Mouse (Mus musculus) duodenum, adult 2 months (tissue): ENCODE measurements around the gene Gm20388. TPM values are rescaled to one million over a fixed set of nuclear protein-coding genes. Genes with fewer than 3 reads are reported as not detected.

Source experiments
- polyA plus RNA-seq: library from polyadenylated mRNA; depleted of rRNA; stranded (reverse); fragments of >200 nt; gene quantifications from 2 replicates; pipeline ENCODE4 v1.2.3, GENCODE M21; 2012; ENCODE audit warnings: low replicate concordance

Gm20388 gene
- polyA plus RNA-seq, 1 experiment, result 43.1 TPM

GRCm38 (mm10) chr8:122443262-122444006 lies 2532.8 kb downstream of the Gm20388 start, which contains the start of gene Mvd:
Gene Mvd (minus strand): TSS chr8:122443422.

GRCm38 (mm10) chr8:122460524-122461472 lies 2550.2 kb downstream of the Gm20388 start, which contains the start of gene Snai3:
Gene Snai3 (minus strand): TSS chr8:122460733.

GRCm38 (mm10) chr8:122475580-122476320 lies 2565.1 kb downstream of the Gm20388 start, which contains the start of the genes Rnf166 and Ctu2:
Gene Rnf166 (minus strand): TSS chr8:122476064.
Gene Ctu2 (plus strand): TSS chr8:122476143.

GRCm38 (mm10) chr8:122551265-122552051 lies 2640.8 kb downstream of the Gm20388 start, which contains the start of gene Piezo1:
Gene Piezo1 (minus strand): TSS chr8:122551329.

GRCm38 (mm10) chr8:122567361-122568108 lies 2656.9 kb downstream of the Gm20388 start, which contains the start of gene Cdt1:
Gene Cdt1 (plus strand): TSS chr8:122568015.

GRCm38 (mm10) chr8:122576648-122577022 lies 2666.0 kb downstream of the Gm20388 start, which contains the start of gene Aprt:
Gene Aprt (minus strand): TSS chr8:122576909.

GRCm38 (mm10) chr8:122611295-122612133 lies 2700.9 kb downstream of the Gm20388 start, which contains the start of the genes Galns and Trappc2l:
Gene Galns (minus strand): TSS chr8:122611463.
Gene Trappc2l (plus strand): TSS chr8:122611640.

GRCm38 (mm10) chr8:122622727-122623126 lies 2712.1 kb downstream of the Gm20388 start, which contains the start of gene Pabpn1l:
Gene Pabpn1l (minus strand): TSS chr8:122622739.

GRCm38 (mm10) chr8:122699005-122699492 lies 2788.4 kb downstream of the Gm20388 start, which contains the start of gene Cbfa2t3:
Gene Cbfa2t3 (minus strand): TSS chr8:122699109.

GRCm38 (mm10) chr8:122775285-122776155 lies 2864.9 kb downstream of the Gm20388 start, which contains the start of gene Acsf3:
Gene Acsf3 (plus strand): TSS chr8:122775486.

GRCm38 (mm10) chr8:122847829-122848561 lies 2937.4 kb downstream of the Gm20388 start, which contains the start of gene Cdh15:
Gene Cdh15 (plus strand): TSS chr8:122847966.

GRCm38 (mm10) chr8:123042158-123042973 lies 3131.7 kb downstream of the Gm20388 start, which contains the start of gene Ankrd11:
Gene Ankrd11 (minus strand): TSS chr8:123042277.

GRCm38 (mm10) chr8:123062721-123063120 lies 3152.1 kb downstream of the Gm20388 start, which contains the start of gene Spg7:
Gene Spg7 (plus strand): TSS chr8:123062942.

GRCm38 (mm10) chr8:123101735-123102685 lies 3191.4 kb downstream of the Gm20388 start, which contains the start of gene Rpl13:
Gene Rpl13 (plus strand): TSS chr8:123102350.

GRCm38 (mm10) chr8:123117127-123117731 lies 3206.6 kb downstream of the Gm20388 start, which contains the start of gene Cpne7:
Gene Cpne7 (plus strand): TSS chr8:123117374.

